Mouse (Mus musculus): ENCODE data around the gene Snx5.

Snx5 gene

DNA sequence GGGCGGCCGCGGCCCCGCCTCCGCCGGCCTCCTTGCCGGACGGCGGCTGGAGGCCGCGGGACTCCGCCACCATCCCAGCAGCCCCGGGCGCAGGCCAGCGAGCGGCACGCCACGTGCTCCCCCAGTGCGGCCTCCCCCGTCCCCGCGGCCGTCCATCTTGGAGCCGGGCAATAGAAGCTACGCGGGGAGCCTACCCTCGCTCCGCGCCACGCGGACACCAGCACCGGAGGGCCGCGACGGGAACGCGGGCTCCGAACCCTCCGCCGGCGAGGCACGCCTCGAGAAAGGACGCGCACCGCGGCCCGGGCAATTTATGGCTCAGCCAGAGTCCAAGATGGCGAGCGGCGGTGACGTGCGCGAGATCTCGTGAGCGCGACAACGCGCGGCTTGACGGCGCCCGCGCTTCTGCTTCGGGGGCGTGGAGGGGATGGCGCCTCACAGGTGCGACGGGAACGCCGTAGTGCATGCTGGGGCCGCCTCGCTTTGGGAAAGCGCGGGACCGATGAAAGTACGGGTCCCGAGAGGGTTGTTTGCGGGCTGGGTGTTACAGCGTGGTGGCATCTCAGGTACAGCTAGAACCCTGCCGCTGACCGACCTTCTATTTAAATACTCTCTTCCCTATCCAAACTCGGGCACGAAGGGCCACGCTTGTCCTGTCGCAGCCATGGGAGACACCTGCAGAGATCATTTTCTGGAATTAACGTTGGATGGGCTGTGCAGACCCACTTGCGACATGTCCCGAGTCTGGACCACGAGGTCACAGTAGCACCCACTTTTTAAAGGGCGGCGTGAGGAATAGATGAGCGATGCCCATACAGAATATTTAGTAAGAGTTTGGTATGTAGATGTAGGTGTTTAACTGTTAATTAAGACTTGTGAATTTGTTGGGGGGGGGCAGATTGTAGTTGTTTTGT is at the start of gene Snx5, which contains the start of gene Mgme1:
Gene Snx5 (minus strand): TSS at position 400 of the 914 bp plus-strand sequence.
Gene Mgme1 (plus strand): TSS at position 157 of the 914 bp plus-strand sequence.
- DNase-seq = peak; percentile 96

DNA sequence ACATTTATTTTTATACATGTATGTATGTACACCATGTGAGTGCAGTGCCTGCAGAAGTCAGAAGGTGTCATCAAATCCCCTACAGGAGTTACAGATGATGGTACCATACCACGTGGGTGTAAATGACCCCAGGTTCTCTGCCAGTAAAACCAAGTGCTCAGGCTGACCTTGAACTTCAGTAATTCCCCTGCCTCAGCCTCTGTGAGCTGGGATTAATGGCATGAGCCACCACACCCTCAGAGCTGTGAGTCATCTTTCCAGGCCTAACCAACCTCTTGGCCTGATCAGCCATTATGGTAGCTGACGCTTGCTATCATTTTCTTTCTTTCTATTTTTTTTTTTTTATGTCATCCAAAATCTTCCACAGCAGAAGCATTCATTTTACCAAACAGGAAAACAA is 40.7 kb upstream of the Snx5 start:
- DNase-seq = no peak

DNA sequence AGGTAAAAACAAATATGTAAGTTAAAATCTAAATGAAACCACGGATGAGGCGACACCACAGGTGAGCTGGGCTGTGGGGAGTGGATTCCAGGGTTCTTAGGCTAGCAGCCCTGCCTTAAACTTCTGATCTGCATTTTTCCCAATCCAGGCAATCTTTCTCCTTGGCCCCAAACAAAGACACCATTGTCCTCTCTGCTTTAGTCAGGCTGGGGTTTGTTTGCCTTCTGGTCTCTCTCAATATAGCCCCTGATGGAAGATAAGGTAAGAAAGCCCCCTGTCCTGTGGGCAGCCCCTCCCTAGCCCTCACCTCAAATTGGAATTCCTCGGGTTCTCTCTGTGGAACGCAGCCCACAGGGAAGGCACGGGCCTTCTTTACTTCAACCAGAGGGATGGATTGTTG is 39.6 kb upstream of the Snx5 start:
- DNase-seq = no peak

DNA sequence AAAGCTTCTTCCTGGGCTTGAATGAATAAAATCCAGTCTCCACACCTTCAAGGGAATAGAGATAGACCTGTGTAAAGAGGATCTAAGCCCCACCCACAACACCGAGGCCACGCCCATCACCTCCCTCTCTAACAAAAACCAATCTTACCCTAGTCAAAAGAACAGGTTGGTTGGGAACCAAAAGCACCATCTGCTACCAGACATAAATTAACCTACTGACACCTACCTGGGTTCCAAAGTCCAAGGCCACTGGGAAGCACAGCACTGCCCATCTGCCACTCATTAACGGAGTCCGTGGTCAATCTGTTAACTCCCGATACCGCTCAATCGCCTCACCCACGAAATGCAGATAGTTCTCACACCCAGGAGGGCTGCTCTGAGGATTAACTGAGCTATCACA is 37.9 kb upstream of the Snx5 start:
- no peak for DNase-seq

DNA sequence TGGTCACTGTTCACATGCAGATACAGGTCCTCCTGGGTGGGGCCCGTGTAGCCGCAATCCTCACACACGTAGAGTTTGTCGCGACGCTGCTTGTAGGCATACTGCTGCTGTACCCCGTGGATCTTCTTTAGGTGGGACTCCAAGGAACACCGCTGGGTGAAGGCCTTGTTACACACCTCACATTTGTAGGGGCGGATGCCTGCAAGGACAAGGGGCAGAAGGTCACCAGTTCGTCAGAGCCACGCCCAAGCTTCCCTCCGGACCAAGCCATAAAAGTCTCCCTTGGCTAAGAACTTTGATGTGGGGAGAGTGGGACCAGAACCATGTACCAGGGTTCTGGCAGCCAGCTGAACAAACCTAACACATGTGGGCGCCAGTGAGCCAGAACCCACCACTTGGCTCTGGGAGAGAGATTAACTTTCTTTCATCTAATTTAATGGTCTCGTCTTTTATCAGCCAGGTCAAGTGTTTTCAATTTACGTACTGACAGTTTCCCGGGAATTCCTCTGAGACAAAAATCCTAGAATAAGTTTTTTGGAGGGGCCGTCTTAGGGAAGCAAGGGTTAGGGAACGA is 35.1 kb upstream of the Snx5 start:
- DNase-seq = no peak

DNA sequence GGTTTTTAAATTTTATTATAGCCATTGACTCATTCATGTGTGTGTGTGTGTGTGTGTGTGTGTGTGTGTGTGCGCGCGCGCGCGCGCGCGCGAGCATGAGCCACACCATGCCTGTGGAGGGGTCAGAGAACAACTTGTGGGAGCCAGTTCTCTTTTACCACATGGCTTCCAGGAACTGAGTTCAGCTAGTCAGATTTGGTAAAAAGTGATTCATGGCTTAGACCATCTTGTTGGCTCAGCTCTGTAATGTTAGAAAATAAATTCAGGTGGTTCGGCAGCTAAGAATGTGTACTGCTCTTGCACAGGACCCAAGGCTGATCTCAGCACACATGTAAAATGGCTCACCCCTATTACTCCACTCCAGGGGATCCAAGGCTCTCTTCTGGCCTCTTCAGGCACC is 30.4 kb upstream of the Snx5 start:
- no peak for DNase-seq

DNA sequence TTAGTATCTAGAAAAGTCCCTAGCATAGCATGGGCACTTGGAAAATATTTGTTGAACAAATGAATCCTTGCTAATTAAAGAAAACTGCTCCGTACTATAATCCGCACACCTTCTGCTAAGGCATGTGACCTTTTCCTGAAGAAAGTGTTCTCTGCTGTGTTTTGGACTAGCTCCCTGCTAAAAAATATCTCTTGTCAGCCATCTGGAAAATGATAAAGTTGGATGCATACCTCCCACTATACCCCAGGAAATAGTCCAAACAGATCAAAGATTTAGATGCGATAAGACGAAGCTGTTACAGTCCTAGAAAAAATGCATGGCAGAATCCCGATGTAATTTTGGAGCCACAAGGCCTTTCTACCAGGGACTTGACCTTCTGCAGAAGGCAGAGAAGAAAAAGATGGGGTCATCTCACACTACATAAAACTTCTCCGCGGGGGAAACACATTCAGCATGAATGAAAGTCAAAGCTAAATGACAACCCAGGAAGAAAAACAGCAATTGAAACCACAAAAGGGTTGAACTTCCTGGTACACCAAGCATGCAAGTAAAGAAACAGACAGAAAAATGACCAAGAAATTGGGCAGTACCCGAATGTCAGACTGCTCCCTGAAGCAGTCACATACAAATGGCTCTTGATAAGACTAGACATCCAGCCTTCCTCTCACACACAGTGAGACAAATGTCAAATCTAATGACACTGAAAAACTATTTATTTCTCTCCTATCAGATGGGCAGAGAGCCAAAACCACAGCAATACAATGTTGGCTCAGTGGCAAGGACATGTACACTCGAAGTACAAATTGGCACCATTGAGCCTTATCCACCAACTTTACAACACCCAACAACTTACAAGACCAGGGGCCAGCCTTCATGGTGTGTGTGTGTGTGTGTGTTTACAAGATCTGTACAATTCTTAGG is 29.3 kb upstream of the Snx5 start:
- no peak for DNase-seq

DNA sequence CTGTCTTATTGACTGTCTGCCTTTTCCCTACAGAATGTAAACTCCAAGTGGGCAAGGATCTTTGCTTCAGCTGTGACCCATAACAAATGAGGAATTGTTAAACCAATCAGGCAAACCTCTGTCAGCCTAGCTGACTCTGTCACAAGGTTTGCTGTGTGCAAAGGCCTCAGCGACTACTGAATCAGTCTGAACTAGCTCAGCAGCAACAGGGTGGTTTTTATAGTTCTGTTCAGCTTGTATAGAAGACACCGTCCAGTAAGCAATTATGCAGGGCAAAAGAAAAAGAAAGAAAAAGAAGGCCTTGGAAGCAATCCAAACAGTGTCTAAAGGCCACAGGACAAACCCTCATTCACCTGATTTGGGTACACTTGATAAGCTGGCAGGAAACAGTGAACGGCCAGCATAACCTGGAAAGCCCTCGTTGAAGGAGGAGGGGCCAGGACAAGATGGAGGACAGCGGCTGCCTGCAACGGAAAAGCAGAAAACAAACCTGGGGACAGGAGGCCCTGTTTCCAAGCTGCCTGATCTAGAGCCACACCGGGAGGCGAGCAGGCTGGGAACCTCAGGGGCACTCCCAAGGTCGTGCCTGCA is 24.5 kb upstream of the Snx5 start:
- no peak for DNase-seq

DNA sequence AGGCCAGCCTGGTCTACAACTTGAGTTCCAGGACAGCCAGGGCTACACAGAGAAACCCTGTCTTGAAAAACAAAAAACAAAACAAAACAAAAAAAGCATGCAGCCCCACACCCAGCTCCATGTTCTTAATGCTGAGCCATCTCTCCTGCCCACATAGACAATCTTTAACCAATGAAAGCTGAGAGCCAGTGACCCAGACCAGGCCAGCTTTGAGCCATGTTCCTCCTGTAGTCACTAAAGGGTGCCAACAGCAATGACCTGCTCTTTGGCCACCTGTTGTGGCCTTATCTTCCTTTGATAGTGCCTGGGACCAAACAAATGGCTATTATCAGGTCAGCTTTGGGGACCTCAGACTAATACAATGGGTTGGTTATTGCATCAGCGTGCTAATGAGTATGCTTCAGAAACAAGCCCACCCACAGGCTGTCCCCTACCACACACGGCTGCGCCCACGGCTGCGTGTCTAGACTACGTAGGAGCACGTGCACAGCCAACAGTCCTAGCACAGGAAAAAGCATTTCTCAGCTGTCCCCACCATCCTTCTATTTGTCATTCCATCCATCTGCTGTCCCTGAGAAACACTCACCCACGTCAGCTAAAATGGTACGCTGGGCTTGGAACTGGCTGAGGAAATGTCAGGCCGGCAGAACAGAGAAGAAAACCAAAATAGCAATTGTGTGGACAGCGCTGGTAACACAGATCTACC is 21.0 kb upstream of the Snx5 start:
- DNase-seq = peak; percentile 87

DNA sequence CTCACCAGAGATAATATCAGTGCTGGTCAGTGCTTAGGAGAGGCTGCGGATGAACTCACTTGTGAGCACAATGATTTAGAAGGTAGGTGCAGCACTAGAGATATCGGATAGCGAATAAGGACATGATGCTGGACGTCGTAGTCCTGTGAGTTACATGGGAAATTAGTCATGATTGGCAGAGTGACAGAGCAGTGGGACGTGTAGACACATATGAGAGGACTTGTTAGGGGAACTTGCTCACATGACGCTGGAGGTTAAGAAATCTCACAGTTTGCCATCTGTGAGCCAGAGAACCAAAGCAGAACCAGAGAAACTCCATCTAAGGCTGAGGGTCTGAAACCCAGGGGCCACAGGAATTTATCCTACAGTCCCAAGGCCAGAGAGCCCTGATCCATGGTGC is 19.6 kb upstream of the Snx5 start:
- DNase-seq = no peak

DNA sequence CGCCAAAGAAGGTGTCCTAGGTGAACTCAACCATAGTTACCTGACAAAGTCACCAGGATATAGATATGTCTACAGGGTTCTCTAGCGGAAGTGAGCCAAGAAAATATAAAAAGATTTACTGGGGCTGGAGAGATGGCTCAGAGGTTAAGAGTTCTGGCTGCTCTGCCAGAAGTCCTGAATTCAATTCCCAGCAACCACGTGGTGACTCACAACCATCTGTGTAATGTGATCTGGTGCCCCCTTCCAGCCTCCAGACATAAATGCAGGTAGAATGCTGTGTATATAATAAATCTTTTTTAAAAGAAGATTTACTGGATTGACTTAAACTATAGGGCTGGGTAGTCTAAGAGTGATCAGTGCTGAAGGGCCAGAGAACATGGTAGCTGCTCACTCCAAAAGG is 10.7 kb upstream of the Snx5 start:
- DNase-seq = no peak

DNA sequence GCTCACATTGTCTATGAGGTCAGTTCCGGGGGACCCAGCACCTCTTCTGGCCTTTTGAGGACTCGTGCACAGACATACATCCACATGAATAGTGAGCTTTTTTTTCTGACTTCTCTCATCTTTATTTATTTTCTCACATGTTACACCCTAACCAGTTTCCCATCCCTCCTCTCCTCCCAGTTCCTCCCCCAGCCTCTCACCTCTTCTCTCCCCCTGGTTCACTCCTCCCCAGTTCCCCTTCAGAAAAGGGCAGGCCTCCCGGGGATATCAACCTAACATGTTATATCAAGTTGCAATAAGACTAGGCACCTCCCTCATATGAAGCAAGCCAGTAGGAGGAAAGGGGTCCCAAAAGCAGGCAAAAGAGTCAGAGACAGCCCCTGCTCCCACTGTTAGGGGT is 9.9 kb upstream of the Snx5 start:
- DNase-seq = no peak

DNA sequence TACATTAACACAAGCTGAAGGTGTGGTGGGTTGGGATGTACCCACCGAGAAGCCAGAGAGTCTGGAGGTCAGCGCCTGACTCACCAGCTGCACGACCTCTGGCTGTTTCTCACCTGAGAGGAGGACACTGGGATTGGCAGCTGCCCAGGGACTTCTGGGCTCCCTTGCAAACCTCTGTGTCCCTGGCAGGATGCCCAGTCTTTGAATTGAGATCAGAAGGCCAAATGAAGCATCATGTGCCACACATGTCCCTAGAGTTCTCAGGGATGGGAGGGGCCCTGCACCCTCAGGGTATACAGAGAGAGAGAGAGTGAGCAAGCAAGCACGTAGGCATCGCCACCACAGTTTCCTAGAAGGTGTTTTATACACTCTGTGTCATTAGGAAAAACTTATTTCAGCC is 9.0 kb upstream of the Snx5 start:
- DNase-seq = no peak

DNA sequence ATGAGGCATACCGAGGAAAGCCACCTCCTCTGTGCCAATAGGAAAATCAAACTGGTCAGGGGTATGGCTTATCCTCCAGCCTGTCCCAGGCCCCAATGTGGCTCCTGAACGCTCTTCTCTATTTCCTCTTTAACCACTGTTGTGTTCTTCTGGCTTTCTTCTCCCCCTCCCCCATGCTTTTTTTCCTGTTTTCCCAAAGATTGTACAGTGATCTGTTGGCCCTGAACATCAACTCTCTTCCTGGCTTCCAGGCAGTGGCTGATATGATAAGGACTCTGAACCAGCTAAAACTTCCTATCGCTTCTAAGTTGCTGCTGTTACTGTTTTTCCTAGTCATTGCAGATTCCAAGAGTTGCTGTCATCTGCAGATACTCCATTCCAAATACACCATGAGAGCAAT is 6.2 kb upstream of the Snx5 start:
- no peak for DNase-seq

DNA sequence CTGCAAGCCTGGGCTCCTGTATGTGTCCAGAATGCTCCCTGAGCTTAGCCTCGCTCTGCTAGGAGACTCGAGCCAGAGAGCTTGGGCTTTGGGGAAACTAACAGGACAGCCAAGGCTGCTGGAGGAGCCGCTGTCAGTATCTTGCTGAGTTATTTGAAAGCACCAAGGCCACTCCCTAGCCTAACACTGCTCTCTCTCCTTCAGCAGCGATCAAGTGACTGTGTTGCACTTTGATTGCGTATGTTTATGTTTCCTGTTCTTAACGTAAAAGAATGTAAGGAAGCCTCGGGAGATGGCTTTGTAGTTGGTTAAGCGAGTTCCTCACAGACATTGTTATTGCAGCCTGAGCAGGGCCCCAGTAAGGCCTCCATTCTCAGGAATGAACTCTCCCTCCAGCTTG is 4.0 kb upstream of the Snx5 start:
- DNase-seq = no peak

DNA sequence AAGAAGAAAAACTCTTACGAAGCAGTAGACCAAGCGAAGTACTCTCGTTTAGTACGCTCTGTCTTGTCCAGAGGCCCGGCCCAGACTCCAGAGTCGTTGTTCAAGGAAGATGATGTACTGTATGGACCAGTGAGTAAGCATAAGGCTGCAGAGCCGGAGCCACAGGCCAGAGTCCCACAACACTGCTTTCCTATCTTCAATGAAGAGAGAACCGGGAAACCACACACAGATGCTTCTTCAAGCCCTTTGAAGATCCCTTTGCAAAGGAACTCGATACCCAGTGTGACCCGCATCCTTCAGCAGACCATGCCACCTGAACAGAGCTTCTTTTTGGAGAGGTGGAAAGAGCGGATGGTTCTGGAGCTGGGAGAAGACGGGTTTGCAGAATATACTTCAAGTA is 1.4 kb upstream of the Snx5 start:
- no peak for DNase-seq

DNA sequence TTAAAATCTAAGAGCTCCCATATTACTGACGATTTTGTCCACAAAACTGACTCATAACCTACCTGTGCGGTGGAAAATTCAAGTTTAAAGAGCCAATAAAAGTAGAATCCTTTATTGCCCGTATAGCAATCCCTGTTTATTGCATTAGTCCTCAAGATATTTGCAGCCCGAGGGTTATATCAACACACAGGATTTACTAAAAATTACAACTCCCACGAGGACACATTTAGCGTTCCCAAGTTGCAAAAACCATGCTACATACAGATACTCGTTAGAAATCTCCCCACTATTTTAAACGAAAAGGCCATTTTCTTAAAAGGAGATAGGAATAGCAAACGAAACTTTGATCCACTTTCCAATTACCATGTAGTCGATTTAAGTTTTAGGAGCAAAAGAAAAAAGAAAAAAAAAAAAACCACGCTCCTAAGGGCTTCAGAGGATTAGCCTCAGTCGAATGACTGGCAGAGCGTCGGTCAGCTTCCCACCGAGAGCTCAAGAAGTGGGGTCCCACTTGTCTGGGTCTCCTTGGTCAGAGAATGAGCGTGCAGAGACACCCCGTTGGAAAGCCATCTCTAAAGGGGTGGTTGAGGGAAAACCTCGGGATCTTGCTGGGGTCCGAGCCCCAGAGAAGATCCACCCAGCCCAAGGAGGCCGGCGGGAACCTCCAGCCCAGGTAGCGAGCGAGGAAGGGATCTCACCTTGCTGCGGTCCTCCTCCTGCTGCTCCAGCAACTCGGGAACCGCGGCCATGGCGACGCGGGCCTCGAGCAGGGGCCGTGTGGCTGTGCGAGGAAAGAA is 829 bp downstream of the Snx5 start:
- no peak for DNase-seq

DNA sequence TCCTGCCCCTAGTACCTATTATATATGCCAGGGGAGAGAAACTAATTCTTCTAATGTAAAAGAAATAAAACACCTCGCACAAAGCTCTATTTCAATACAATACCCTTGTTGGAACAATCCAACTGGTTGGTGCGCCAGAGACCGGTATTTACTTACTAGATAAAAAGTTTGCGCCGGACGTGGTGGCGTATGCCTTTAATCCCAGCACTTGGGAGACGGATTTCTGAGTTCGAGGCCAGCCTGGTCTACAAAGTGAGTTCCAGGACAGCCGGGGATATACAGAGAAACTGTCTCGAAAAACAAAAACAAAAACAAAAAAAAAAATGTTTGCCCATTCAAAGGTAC is 1.4 kb downstream of the Snx5 start:
- DNase-seq = no peak

DNA sequence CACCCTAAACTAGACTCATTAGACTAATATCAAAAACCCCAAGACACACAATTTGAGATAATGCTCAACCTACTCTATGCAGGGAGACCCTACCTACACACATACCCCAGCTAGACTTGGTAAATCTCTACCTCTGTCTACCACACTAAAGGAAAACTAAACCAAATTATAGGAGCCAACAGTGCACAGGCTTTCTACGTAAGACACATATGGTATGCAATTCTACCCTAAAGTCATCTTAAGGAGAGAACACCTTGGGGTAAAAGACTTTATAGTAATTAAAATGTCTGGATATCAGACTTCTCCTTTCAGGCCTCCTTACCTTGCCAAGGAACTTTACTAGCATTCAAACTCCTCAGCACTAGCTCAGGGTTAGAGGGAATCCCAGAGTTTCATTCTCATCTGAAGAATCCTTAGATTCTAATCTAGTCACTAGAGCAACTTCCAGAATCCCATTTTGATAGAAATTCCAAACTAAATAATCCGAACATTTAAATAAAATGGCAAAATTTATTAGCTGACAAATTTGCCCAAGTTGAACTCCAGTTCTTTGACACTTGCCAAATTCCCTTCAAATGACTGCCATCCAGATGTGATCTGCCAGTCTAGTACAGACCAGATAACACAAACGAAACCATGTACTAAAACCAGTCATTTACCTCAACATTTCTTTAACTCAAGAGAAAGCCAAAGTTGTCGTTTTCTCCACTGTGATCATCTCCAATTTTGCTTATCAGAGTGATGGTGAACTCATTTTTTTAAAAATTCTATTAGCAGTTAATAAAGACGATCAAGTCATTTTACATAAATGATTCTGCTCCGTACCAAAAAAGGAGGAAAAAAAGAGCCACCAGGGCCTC is 2.0 kb downstream of the Snx5 start:
- DNase-seq = no peak

DNA sequence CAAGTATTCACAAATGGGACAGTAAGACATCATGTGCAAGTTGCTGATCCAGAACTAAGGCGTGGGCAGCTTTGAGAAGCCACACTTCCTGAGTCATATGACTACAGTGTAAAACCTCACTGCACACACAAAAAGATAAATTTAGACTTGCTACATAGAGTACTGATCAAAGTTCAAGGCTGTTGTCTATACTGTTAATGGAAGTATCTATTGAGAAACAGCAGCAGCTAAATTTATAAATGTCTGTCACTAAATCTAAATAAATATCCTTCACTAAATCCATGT is 3.0 kb downstream of the Snx5 start:
- peak; percentile 59 for DNase-seq
